Mouse (Mus musculus) cerebellum, postnatal 14 days (tissue): Measurements from ENCODE around the gene Atl1.

ENCODE experiments used
- DNase-seq, 2 experiments: peaks; one replicate each; pipeline ENCODE4 v3.0.0; 2021; ENCODE audit warnings: mixed read lengths in 2 of 2

Atl1 gene

DNA sequence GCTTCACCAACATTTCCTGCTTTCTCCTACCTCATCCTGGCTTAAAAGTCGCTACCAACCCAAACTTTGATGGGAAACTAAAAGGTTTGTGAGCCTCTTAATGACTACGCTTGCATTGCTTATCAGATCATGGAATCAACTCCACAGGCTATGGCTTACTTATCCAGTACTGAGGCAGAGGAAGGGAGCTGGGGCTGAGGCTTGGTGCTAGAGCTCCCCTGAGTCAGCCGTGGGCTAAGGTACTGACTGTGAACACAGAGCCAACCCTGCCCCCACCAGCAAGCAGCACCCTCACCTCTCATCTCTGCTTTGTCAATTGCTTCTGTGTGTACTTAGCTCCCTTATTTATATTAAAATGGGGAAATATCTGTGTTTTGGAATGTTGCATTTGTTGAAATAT lies 55.1 kb downstream of the Atl1 start:
- DNase-seq: no peak

DNA sequence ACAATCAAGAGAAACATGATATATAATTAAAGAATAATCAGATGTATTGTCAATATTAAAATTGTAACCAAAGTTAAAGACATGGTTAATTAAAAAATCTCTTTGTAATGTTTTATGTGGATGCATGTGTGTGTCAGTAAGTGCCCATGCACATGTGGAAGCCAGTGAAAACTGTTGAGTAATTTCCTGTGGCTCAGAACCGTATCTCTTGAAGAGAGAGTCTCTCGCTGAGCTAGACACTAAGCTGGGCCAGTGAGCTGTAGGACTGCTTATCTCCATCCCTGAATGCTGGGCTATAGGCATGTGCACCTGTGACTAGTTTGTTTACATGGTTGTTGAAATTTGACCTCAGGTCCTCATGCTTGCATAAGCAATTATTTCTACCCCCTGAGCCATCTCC lies 65.0 kb downstream of the Atl1 start:
- no peak for DNase-seq

DNA sequence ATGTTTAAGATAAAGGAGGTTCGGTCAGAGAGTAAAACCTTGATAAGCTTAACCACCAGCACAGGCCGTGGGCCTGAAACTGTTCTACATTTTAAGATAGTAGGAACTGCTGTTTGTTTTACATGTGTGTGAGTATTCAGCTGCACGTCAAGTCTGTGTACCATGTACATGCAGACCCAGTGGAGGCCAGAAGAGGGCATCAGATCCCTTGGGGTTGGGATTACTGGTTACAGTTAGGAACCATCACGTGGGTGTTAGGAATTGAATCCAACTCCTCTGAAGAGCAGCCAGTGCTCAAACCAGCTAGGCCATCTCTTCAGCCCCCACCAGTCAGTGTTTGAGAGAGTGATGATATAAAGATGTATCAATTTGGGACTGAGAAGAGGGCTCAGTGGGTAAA lies 70.1 kb downstream of the Atl1 start:
- peak; percentile 54 to 73 for DNase-seq

DNA sequence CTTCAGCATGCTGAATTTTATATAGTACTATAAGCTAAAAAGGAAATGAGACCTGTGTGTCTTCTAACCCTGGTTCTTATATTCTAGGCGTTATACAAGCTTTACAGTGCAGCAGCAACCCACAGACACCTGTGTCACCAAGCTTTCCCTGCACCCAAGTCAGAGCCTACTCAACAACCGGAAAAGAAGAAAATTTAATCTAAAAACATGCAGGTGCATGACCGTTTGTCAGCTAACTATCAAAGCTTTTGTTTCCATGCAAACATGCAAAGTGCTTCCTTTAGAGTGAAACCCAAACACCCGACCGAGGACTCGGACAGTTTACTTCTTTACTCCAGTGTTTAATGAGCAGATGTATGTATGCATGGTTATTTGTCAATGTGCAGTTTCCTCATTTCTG lies 70.7 kb downstream of the Atl1 start:
- no peak for DNase-seq

DNA sequence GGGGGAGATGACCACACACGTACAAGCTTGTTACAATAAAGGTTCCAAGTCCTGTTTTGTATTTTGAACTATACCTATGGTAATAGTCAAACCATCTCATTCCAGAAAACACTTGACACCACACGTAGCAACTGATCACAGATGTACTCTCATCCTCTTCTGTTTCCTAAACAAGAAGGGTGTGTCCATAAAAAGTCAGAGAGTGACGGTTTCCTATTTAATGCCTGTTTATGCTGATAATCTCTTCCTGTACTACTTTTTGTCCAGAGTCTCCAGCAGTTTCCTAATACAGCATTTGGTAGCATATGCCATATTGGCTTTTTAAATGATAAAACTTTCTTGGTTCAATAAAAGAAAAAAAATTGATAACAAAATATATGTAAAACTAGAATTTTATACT lies 73.2 kb downstream of the Atl1 start:
- DNase-seq: no peak

DNA sequence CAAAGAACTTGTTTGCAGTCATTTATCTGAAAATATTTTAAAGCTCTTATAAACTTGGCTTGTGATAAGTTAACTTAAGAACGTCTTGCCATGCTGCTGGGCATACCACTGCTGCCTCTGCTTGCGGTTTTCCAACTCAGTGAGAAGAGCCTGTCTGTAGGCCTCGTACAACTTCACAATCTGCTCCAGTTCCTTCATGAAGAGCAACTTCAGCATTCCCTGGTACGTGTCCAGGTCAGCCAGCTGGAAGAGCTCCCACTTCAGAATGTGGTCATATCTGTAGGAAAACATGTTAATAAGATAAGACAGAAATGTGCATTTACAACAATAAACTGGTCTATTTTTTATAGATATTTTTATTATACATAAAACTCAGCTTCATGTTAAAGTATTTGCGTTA lies 73.7 kb downstream of the Atl1 start:
- no peak for DNase-seq

DNA sequence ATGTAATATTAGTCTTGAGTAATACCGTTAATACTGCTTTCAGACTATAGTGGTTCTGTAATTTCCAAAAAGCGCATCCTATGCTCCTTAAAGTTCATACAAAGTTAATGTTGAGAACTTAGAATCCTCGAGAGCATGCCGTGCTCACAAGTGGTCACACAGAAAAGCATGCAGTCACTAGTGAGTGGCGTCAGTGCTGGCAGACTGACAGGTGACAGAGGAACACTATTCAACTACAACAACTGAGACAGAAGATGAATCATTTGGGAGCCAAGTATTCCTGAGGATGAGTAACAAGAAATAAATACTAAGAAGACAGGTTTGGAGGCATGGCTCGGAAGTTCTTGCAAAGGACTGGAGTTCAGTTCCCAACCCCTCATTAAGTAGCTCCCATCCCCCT lies 74.7 kb downstream of the Atl1 start:
- no peak for DNase-seq

DNA sequence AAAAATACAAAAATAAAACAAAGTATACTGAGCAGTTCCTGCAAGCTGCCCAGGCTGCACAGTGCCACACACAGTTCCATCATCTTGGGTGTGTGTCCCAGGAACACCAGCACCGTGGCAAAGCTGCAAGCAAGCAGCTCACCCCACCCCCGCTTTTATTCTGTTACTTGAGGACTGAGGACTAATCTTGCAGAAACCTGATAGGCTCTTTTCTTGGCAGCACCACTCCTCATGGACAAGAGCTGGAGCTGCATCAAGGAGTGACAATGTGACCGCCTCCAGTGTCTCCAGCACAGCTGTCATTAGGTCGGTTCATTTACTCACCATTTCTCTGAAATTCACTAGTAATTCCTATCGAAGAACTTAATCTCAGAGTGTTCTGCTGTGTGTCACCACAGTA lies 75.7 kb downstream of the Atl1 start:
- peak; percentile 15 to 17 for DNase-seq

DNA sequence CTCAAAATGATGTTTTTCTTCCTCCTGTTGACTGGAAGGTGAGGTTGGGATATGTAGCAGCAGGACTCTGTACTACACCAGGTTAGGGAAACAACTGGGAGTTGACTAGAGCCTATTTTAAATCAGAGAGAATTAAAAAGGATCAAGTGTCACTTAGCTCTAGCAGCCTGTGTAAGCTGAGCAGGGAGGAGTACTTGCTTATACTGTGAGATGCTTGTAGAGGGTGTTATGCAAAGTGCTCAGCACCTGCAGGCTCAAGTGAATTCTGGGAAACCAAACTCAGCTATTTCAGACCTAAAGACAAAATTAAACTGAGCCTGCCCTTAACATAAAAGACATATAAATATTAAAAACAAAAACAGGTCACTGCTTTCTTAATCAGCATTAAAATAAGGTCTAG lies 81.3 kb downstream of the Atl1 start:
- no peak for DNase-seq

DNA sequence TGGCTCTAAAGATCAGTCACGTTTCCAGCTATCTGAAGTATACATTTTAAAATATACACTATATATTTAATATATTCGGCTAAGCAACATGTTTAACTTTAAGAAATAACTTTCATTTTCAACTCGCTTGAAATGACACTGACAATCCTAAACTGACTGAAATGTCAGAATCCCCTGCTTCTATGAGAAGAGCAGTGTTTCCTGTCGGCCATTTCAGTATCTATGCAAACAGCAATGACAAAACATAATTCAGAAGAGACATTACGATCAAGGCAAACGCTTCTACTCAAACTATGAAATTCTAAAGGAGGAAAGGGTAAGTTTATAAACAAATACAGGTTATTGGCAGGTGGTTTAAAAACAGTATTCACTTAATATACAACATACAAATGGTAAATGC lies 84.3 kb downstream of the Atl1 start:
- DNase-seq: no peak

DNA sequence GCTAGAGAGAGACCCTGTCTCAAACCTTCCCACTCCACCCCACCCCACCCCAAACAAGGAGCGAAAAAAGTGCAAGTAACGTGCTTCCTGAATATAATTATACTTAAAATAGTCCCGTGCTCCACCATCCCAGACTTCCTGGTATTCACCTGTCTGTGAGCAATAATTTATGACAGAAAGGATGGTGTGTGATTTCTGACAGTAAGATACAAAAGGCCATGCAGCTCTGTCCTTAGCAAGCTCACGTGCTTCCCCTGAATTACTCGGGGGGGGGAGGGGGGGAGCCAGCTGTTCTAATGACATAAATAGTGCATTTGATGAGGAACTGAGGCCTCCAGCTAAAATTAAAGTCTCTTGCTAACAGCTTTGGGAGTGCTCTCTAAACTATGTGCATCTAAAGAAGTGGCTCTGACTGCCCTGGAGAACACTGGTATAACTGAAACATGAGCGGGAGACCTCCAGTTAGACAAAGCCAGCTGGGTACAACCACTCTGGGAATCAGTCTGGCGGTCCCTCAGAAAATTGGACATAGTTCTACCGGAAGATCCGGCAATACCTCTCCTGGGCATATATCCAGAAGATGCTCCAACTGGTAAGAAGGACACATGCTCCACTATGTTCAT lies 85.1 kb downstream of the Atl1 start:
- no peak for DNase-seq

DNA sequence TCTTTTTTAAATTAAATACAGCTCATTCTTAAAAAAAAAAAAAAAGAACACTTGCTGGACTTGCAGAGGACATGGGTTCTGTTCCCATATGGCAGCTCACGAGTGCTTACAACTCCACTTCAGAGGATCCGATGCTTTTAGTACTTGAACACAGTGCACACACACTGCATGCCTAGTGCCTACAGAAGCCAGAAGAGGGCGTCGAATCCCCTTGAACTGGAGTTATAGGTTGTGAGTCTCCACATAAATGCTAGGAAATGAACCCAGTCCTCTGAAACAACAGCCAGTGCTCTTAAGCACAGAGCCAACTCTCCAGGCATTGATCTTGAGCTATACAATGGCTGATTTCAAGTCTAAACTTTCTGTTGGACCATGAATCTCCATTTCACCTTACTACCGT lies 90.5 kb downstream of the Atl1 start:
- no peak for DNase-seq

DNA sequence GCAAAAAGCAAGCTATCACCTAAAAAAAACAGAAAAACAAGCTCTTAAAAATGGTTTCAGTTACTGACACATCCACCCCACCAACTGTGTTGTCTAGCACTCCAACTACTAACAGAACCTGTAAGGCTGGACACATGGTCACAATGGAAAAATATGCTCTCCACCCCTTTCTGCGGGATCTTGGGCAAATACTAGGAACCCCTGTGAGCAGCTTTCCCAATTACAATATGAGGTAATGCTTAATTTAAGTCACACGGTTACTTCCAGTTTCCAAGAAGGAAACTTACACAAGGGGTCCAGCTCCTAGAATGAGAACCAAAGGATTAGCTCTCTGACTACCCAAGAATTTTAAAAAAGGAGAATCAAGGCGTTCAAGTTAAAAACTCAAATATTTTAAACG lies 93.1 kb downstream of the Atl1 start:
- no peak for DNase-seq

DNA sequence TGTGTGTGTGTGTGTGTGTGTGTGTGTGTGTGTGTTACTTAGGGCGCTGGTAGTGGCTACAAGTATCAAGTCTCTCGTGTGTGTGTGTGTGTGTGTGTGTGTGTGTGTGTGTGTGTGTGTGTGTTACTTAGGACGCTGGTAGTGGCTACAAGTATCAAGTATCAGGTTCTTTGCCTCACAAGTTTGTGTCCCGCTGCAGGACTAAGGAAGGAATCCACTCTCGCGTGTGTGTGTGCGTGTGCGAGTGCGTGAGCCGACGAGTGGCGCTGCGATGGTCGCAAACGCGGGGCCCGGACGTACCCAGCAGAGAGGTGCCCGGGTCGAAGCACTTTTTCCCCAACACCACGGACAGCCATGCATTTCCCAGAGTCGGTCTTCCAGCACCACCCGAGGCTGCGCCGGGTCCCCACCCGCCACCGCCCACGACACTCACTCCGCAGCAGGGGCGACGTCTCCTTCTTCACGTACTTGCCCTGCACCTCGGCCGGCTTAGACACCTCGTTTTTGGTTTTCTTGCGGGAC lies 93.9 kb downstream of the Atl1 start:
- DNase-seq: peak; percentile 48 to 58

DNA sequence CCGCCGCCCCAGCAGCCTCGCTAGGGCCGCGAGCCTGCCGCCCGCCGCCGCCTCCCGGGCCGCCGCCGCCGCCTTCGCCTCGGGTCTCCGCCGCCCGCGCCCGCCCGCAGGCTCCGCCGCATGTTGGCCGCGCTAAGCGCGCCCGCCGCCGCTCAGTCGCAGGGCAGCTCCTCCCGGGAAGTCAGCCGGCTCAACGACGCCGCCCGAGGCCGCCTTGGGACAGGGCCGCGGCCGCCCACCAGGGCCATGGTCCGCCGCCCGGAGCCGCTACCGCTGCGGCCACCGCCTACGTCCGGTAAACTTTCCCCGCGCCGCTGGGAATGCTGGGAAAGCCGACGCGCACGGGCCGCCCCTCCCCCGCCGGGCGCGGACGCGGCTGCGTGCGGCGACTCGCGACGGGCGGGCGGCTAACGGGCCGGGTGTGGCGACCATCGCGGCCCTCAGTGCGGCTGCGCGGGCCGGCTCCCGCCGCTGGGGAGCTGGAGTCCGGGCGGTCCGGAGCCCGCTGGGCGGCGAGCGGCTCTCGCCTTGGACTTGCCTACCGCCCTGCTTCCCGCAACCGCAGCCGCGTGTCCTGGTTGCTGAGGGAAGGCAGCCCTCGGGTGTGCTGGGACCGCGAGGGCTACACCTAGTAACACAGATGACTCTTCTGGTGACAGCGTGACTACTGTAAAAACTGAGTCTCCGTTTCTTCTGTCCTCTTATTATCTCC lies 94.5 kb downstream of the Atl1 start, which contains the start of gene Sav1:
Gene Sav1, minus strand, starts transcription at position 217 of the 712 bp plus-strand sequence.
- peak; percentile 84 to 90 for DNase-seq

DNA sequence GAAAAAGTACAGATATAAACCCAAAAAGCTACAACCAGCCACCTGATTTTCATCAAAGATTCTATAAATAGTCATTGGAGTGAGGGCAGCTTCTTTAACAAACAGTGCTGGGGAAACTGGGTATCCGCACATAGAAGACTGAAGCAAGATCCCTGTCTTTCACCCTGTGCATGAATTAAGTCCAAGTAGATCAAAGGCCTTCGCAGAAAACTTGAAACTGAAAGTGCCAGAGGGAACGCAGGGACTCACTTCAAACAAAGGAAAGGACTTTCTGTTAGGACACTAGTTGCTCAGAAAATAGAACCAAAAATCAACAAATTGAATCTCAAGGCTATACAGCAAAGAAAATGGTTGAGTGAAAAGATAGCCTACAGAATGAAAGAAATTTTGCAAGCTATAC lies 103.0 kb downstream of the Atl1 start:
- DNase-seq: no peak

DNA sequence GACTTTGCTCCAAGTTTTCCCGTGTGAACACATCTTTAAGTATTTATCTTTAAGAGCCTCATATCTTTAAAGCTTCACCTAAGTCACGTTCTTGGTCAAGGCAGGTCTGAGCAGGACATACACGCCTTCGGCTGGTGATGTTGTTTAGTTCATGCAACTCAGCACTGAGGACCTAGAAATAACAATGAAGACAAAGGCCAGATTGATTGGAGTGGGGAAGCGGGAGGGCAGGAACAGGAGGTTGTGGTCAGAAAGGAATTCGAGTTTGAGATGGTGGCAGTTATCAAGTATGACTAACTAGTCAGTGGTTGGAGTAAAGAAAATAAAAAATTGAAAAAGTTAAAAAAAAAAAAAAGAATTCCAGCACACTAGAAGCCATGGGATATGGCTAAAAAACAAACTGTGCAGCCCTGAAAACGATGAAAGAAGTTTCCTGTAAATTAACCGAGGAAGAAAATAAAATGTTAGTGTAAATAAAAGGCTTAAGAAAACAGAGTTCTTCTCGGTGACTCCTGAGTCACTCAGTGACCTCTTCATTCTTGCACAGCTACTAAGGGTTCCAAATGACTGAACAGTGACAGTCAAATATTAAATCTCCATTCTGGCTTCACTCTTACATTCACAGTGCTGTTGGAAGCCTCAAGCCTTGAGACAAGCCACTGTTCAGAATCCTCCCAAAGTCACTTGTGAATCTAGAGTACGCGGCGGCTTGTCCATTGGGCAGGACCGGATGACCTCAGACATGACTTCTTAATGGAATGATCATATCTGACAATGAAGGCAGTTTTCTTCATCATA lies 106.0 kb downstream of the Atl1 start:
- no peak for DNase-seq

DNA sequence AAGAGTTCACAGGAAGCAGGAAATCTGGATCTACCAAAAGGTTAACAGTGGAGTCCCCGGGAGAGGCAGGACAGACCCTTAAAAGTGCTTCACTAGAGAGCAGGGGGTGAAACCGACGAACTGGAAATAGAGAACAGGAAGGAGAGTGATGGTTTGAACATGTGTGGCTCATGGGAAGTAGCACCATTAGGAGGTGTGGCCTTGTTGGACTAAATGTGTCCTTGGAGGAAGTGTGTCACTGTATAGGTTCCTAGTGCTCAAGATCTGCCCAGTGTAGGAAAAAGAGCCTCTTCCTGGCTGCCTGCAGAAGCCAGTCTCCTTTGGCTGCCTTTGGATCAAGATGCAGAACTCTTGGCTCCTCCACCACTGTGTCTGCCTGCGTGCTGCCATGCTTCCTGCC lies 112.7 kb downstream of the Atl1 start:
- no peak for DNase-seq

DNA sequence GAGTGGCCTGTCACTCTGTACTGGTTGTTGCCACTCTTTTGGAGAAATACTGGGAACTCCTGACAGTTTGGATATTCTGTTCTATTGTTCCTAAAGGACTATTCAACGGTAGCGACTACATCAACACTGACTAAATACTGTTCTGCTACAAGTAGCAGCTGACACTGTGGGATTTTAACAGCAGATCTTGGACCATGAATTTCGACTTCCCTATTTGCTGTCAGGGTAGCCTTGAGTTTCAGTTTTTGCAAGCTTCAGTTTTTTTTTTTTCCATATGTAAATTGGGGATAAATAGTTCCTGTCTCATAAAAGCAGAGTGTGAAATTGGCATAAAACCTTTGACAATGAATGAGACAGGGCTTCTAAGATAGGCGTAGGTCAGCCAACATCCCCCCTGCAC lies 117.9 kb downstream of the Atl1 start:
- no peak for DNase-seq

DNA sequence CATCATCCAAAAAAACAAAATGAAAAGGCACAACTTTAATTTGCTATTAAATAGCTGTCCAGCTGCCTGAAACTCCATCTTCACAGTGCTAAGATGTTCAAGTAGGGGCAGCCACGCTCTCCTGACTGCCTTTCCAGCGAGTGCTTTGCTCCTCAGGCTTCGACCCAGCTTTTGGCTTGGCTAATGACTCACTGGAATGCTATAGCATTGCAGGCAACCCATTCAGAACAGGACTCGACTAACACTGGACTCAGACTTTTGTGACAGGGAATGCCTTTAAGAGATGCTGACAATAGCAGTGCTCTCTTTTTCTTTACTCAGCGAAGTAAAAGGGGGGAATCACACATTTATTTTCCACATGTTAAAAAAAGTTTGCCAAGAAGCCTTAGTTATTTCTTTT lies 119.3 kb downstream of the Atl1 start:
- no peak for DNase-seq

DNA sequence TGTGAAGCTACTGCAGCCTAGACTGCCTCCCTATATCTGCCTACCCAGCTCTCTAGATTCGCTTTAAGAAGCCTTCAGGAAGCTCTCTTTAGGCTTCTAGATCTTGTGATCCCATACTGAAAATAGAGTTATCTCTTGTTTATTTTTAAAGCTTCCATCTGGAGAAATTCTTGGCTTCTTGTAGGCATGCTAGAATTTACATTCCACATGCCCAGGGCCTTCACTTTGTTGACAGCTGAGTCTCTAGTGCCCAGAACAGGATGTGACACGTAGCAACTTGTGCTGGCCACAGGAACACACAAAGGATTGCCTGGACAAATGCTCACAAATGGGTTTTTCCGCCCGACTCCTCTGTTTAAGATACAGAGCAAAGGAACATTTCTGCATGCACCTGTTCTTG lies 123.5 kb downstream of the Atl1 start:
- DNase-seq: no peak
